Mouse (Mus musculus) cerebellum, adult 9-10 months (tissue): ENCODE results near the gene Amdhd2.

Source experiments
- DNase-seq: peaks from one replicate; pipeline ENCODE4 v3.0.0; 2022

Amdhd2 gene

DNA sequence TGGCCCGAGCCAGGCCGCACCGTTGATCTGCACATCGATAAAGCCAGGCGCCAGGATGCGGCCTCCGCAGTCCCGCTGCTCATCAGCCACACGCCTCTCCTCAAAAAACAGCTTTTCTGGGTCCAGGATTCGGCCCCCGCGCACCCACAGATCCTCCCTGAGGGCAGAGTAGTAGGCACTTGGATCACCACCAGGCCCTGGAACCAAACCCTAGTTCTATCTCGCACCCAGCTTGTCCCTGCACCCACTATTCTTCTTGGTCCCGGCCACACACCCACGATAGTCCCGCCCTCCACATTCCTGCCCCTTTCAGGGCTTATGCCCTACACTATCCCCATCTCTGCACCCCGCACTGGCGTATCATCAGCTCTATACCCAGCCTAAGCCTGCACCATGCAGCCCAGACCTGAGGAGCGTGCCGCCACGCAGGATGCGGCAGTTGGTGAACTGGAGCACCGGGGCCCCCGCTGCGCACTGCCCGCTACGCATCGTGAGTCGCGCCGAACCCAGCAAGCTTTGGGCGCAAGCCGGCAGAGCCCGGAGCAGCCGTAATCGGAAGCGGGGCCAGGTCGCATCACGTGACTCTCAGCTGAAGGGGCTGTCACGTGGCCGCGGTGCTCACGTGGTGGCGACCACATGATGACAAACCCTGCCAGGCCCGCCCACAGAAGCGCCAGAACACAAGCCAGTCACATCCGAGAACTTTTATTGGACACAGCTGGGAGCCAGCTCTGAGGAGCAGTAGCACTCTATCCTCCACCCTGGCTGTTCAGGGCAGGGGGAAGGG, at the start of gene Amdhd2:
Gene Amdhd2 (minus strand): TSS at position 591 of the 787 bp plus-strand sequence.
- DNase-seq, result peak; percentile 94

DNA sequence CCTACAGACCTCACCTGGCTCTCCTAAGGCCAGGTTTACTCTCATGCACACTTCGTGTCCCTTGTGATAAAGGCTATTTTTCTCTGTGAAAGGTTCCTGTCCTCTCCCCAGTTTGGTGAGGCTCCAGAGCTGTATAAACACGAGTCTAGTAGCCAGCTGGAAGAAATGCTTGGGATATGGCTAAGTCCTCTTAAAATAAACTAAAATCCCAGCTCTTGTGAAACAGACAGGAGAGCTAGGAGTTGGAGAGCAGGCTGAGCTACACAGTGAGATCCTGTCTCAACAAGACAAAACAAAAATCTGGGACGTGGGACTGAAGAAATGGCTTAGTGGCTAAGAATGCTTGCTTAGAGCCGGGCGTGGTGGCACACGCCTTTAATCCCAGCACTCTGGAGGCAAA, 49.6 kb upstream of the Amdhd2 start:
- DNase-seq, result no peak

- DNase-seq, result no peak
These were observed 49.0 kb upstream of the Amdhd2 start for GRCm38 (mm10) chr17:24212441-24213018.

- peak; percentile 88 for DNase-seq
These were observed 48.3 kb upstream of the Amdhd2 start for GRCm38 (mm10) chr17:24211631-24212440.

DNA sequence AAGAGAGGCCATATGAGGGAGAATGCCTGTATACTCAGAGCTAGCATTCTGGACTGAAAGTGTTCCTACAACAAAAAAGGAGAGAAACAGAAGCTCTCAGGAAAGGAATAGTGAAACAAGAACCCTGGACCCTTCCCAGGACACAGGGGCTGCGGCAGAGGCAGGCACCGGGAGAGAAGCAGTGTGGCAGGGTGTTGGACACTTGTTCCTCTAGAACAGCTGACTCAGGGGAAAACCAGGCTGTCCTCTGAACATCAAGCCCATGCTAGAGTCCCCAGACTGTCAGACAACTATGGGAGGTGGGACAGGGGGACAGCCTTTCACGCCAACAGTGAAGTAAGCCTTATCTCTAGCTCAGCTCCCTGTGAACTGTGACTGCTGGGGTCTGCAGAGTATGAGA, 47.0 kb upstream of the Amdhd2 start:
- peak; percentile 52 for DNase-seq

DNA sequence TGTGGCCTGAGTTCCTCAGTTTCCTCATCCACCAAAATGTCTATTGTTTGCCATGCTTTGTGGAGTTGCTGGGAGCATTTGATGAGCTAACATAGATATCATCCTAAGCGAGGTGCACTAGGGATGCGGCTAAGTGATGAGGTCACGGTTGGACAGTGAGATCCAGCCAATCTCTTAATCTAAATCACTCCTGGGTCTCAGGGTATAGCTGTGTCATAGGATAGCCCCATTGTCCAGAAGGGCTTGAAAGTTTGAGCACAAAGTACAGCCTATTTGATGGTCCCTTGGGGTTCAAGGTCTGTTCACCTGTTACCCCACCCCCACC, 46.3 kb upstream of the Amdhd2 start:
- DNase-seq, result peak; percentile 56

- DNase-seq, result peak; percentile 73
These were observed 45.7 kb upstream of the Amdhd2 start, which contains the start of gene Ntn3 for GRCm38 (mm10) chr17:24209043-24209915. Gene Ntn3 (minus strand): TSS chr17:24209531.

GRCm38 (mm10) chr17:24208641-24209042, 45.1 kb upstream of the Amdhd2 start:
- no peak for DNase-seq

DNA sequence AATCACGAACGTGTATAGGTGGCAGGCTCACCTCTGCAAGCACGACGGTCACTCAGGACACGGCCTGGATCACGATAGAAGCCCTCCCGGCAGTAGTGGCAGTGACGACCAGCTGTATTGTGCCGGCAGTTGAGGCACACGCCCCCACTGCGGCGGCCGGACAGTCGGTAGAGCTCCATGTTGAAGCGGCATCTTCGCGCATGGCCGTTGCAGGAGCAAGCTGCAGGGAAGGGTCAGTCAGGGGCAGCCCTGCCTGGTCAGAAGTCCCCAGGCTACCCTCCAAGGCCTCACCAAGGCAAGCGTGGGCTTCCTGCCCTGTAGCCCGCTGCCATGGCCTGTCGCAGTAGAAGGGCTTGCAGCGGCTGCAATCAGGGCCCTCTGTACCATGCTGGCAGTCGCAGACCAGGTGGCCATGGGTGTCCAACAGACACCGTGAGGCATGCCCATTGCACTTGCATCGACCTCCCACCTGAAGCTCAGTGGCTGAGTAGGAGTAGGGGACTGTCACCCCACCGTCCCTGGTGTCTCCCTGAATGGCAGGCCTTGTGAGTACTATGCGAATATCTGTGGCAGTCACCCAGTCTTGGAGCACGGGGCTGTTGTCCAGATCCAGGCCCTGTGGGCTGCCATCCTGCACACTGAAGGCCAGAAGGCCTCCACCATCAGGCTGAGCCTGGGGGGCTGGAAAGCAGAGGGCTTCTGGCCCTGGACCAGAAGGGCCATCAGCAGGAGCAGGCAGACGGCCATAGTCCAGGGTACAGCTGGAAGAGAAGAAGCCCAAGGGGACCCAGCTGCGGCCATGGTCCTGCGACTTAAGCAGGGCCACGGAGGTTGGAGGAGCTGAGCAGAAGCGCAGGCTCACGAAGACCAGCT, 44.4 kb upstream of the Amdhd2 start:
- peak; percentile 57 for DNase-seq

DNA sequence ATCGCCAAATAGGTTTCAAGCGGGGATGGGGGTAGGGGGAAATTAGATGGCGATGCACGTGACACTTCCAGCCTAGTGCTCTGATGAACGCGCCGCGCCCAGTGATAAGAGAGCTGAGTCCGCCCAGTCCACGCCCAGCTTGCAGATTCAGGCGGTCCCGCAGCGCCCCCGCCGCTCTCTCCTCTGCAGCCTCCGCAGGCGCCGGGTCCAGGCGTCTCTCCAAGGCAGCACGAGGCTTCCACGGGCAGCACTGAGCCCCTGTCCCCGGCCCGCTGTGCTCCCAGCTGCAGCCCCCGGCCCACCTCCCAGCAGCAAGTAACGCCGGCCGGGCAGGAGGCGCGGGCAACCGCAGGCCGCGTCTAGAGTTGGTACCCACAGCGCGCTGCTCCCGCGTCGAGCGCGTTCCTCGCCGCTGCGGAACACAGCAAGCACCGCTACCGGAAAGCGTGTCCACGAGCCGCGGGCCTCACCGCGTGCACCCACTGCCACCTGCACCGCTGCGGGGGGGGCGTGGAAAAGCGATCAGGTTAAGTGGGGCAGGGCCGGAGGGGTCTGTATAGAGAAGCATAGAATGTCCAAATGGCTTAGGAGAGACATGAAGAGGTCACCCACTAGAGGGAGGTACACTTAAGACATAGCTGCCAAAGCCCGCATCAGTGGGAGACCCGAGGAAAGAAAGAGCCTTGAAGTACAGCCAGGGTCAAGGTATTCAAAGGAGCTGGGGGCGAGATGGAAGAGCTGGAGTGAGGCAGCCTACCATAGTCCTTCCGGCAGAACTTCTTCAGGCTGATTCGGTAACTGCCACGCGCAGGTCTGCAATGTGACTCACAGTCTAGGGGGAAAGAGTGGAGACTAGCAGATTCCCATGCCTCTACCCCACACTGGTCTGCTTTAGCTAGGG, 43.1 kb upstream of the Amdhd2 start:
- peak; percentile 73 for DNase-seq

GRCm38 (mm10) chr17:24205908-24206361, 42.4 kb upstream of the Amdhd2 start:
- DNase-seq, result peak; percentile 69

- peak; percentile 94 for DNase-seq
These were observed 41.8 kb upstream of the Amdhd2 start, which contains the start of gene Tbc1d24 for GRCm38 (mm10) chr17:24205284-24205888. Gene Tbc1d24 (minus strand): TSS chr17:24205562.

DNA sequence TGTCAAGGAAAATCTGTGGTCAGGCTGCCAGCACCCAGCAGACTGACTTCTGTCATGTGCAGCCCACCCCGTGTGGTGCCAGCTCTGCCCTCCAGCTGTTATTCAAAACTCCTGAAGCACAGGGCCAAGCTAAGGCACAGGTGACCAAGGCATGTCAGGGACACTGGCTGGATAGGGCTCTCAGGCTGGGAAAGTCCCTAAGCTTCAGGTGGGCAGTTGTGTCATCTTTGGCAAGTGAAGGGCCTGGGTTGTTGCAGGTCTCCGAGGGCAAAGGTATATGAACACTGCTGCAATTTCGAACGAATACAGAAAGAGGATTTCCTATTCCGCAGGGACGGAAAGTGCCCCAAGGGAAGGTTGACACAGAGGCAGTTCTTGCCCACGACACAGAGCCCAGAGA, 41.3 kb upstream of the Amdhd2 start:
- no peak for DNase-seq

- DNase-seq, result peak; percentile 29
These were observed 40.3 kb upstream of the Amdhd2 start for GRCm38 (mm10) chr17:24203611-24204534.

- peak; percentile 32 for DNase-seq
These were observed 39.5 kb upstream of the Amdhd2 start for GRCm38 (mm10) chr17:24203068-24203467.

- peak; percentile 21 for DNase-seq
These were observed 37.5 kb upstream of the Amdhd2 start for GRCm38 (mm10) chr17:24201092-24201491.

DNA sequence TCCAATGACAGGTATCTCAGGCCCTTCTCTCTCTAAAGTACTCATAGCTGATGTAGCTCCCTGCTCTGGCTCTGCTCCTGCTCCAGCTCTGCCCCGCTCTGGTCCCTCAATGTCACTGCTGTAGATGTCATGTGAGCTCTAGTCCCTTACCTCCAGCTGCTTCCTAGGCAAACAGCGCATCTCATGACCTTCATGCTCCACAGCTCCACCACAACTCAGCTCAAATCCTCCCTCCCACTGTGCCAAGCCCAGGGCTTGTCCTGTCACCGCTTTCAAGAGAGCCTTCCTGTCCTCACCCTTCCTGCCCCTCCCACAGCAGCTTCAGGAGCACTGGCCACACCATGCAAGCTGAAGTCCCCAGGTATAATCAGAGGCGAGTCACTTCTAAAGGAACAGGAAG, 36.2 kb upstream of the Amdhd2 start:
- DNase-seq, result no peak

- peak; percentile 77 for DNase-seq
These were observed 35.7 kb upstream of the Amdhd2 start for GRCm38 (mm10) chr17:24199252-24199651.
